In the genomic region with DNA sequence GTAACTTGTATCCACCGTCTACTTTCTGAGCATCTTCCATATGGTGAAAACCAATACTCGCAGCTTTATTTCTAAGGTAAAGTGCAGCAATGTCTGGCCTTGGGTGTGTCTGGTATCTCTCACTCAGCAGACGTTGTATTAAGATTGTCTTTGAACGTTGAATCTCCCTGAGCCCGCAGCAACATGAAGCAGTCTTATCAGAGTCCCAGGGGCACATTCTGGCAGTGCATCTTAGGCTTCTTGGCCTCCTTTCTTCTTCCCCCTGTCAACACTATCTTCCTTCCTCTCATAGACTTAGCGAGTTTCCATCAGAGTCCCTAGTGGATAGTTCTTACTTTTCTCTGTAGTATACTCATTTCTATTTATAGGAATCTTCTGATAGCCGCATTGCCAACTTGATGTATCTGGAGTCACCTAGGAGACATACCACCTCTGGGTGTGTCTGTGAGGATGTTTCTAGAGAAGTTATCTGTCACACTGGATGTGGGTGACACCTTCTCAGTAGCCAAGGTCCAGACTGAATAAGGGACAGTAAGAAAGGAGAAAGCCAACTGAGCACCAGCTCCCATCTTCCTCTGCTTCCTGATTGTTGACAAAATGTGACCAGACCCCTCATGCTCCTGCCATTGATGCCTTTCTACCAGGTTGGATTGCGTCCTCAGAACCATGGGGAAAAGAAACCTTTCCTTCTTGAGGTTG, we compare ENCODE assay signal across 17 mouse cellular contexts. TPM values are rescaled to one million over a fixed set of nuclear protein-coding genes. Genes with fewer than 3 reads are reported as not detected.
DNase-seq lines count a peak whose midpoint lies in the region; ATAC-seq and TF ChIP-seq lines count a peak whose summit lies in the region.
"Had no signal": no experiment of that assay in that cellular context is flagged by ENCODE, and none has a peak within 500 bp of the region (broad histone marks: within the 10 kb centered on the region; RNA-seq: fewer than 3 reads in every experiment).

No protein-coding gene starts in this region.

- TF ChIP-seq EP300 in lung, postnatal 0 days (IDR thresholded peaks at IDR 0.05), result no peak

- no peaks in the 10 kb centered on the region for H3K9me3 ChIP-seq in lung, postnatal 0 days (ENCODE audit: low read length)
- H3K9me3 ChIP-seq in liver, embryonic 13.5 days (replicated peaks), result peaks cover 5% of the 10 kb centered on the region; the same call in 1 of the 2 replicates
- H3K9me3 ChIP-seq in stomach, embryonic 15.5 days, result no peaks in the 10 kb centered on the region

- no peak overlapping the region for H3K4me3 ChIP-seq in lung, postnatal 0 days (ENCODE audit: low read depth, low read length)
- peak overlapping the region; percentile 26 for H3K4me3 ChIP-seq in liver, embryonic 13.5 days (replicated peaks)
- H3K4me3 ChIP-seq in stomach, embryonic 15.5 days (replicated peaks), result no peak overlapping the region
- H3K4me3 ChIP-seq: gastrocnemius, adult 2 months; left cerebral cortex, adult 2 months had no signal

- H3K36me3 ChIP-seq in lung, postnatal 0 days (ENCODE audit: insufficient read depth, low read length), result no peaks in the 10 kb centered on the region
- no peaks in the 10 kb centered on the region; the same call in 1 of the 2 replicates for H3K36me3 ChIP-seq in liver, embryonic 13.5 days
- no peaks in the 10 kb centered on the region for H3K36me3 ChIP-seq in stomach, embryonic 15.5 days

- H3K27me3 ChIP-seq in lung, postnatal 0 days (replicated peaks; ENCODE audit: insufficient read depth, low read length), result no peaks in the 10 kb centered on the region
- 0 out of 2 replicates have a peak, but pooled peaks cover 3% of the 10 kb centered on the region for H3K27me3 ChIP-seq in liver, embryonic 13.5 days
- no peaks in the 10 kb centered on the region for H3K27me3 ChIP-seq in stomach, embryonic 15.5 days (replicated peaks)
- H3K27me3 ChIP-seq: Patski had no signal

- no peak for TF ChIP-seq CTCF in lung, postnatal 0 days (IDR thresholded peaks at IDR 0.05)

- no peak overlapping the region for H3K9ac ChIP-seq in lung, postnatal 0 days (replicated peaks; ENCODE audit: low read depth)
- peak overlapping the region; percentile 61 for H3K9ac ChIP-seq in liver, embryonic 13.5 days
- no peak overlapping the region for H3K9ac ChIP-seq in stomach, embryonic 15.5 days

- ATAC-seq in lung, postnatal 0 days, result no peak
- ATAC-seq in liver, embryonic 13.5 days (ENCODE audit: low read depth), result peak; percentile 96
- ATAC-seq in stomach, embryonic 15.5 days (ENCODE audit: insufficient read depth, low FRiP score, low read depth), result peak; percentile 88; the same call in 1 of the 2 replicates
- ATAC-seq in monocyte, adult 5-6 weeks (replicated peaks; ENCODE audit: insufficient number of reproducible peaks, low FRiP score, low TSS enrichment, poor library complexity, severe bottlenecking), result no peak
- ATAC-seq: forebrain, embryonic 16.5 days; Patski had no signal

- no peak for DNase-seq in lung, postnatal 0 days (ENCODE audit: low spot score)
- DNase-seq in lung, postnatal 10 days, result no peak
- peak; percentile 84 for DNase-seq in c-Kit-positive CD71-positive TER-119-positive erythroid progenitor cells, embryonic 14.5 days (ENCODE audit: low spot score)
- peak; percentile 68 for DNase-seq in liver, embryonic 13.5 days
- no peak for DNase-seq in thymus, postnatal 4 days
- no peak for DNase-seq in testis, postnatal 10 days (ENCODE audit: low spot score)
- DNase-seq: cerebellum, postnatal 14 days; gastrocnemius, adult 2 months; kidney, adult 18-20 months; right cerebral cortex, postnatal 14 days; thymus, postnatal 36 days had no signal

- no peak overlapping the region for H3K4me2 ChIP-seq in lung, postnatal 0 days (replicated peaks; ENCODE audit: low read depth, low read length)
- peak overlapping the region; percentile 61 for H3K4me2 ChIP-seq in liver, embryonic 13.5 days
- H3K4me2 ChIP-seq in stomach, embryonic 15.5 days, result no peak overlapping the region
- H3K4me2 ChIP-seq: midbrain, embryonic 11.5 days had no signal

- H3K4me1 ChIP-seq in lung, postnatal 0 days (ENCODE audit: insufficient read depth, low read depth, low read length), result peaks cover 2% of the 10 kb centered on the region; the same call in 1 of the 2 replicates
- H3K4me1 ChIP-seq in liver, embryonic 13.5 days (replicated peaks), result peaks cover 55% of the 10 kb centered on the region
- no peaks in the 10 kb centered on the region for H3K4me1 ChIP-seq in stomach, embryonic 15.5 days

- 81% methylated on average over 8 of the region's 8 CpGs for WGBS in lung, postnatal 0 days
- 22% methylated on average over 8 of the region's 8 CpGs for WGBS in liver, embryonic 13.5 days (ENCODE audit: insufficient replicate concordance)
- WGBS in stomach, embryonic 15.5 days, result 77% methylated on average over 8 of the region's 8 CpGs

- H3K27ac ChIP-seq in lung, postnatal 0 days (ENCODE audit: low read length), result peak overlapping the region; percentile 72
- peak overlapping the region; percentile 96 for H3K27ac ChIP-seq in liver, embryonic 13.5 days
- H3K27ac ChIP-seq in stomach, embryonic 15.5 days, result no peak overlapping the region
- H3K27ac ChIP-seq: gastrocnemius, adult 2 months; left cerebral cortex, adult 2 months had no signal

RNA-seq across cellular contexts. Expression of a gene that starts 51.4 kb away (rescaled TPM):
- polyA plus RNA-seq in lung, postnatal 0 days (2015; fragmentation: Nextera tagmentation; extraction: Ambion mirVana), result 12.0 and 15.1 TPM in 2 replicates
- 6.8 and 7.4 TPM in 2 replicates for polyA plus RNA-seq in liver, embryonic 13.5 days (2015; fragmentation: Nextera tagmentation; extraction: Ambion mirVana)
- polyA plus RNA-seq in stomach, embryonic 15.5 days (2015; fragmentation: Nextera tagmentation; extraction: Ambion mirVana), result 12.1 and 12.4 TPM in 2 replicates
- total RNA-seq in monocyte, adult 5-6 weeks (2017), result 0.19 TPM in 1 of 3 replicates, not detected in the others

RNA-seq across cellular contexts. Expression of a gene that starts 58.2 kb away (rescaled TPM):
- 9.5 and 11.0 TPM in 2 replicates for polyA plus RNA-seq in lung, postnatal 0 days (2015; fragmentation: Nextera tagmentation; extraction: Ambion mirVana)
- polyA plus RNA-seq in liver, embryonic 13.5 days (2015; fragmentation: Nextera tagmentation; extraction: Ambion mirVana), result 3.4 and 5.5 TPM in 2 replicates
- polyA plus RNA-seq in stomach, embryonic 15.5 days (2015; fragmentation: Nextera tagmentation; extraction: Ambion mirVana), result 9.1 and 11.3 TPM in 2 replicates
- total RNA-seq in monocyte, adult 5-6 weeks (2017), result 17.1 to 24.3 TPM (median 21.7 TPM) in 3 replicates

Comparison
In these comparisons a context has a peak if more than half of its experiments do, and no peak if none do; other contexts are left out.
1. ATAC-seq: peak in liver, embryonic 13.5 days (single experiment) and stomach, embryonic 15.5 days (single experiment); none in lung, postnatal 0 days (single experiment) and monocyte, adult 5-6 weeks (single experiment).
2. DNase-seq: peak in c-Kit-positive CD71-positive TER-119-positive erythroid progenitor cells, embryonic 14.5 days (single experiment) and liver, embryonic 13.5 days (single experiment); none in lung, postnatal 0 days (single experiment), lung, postnatal 10 days (single experiment), thymus, postnatal 4 days (single experiment) and testis, postnatal 10 days (single experiment).